Mouse (Mus musculus) forebrain, embryonic 11.5 days (tissue): ENCODE measurements around the gene Dlg5. TPM values are rescaled to one million over a fixed set of nuclear protein-coding genes. Genes with fewer than 3 reads are reported as not detected.

ENCODE experiments used
- ATAC-seq: fragments of 200-750 bp; cut with Nextera tagmentation; replicated peaks from 2 replicates; pipeline ENCODE4 v1.8.0; 2017; ENCODE audit warnings: moderate TSS enrichment; ENCODE audit not compliant: low FRiP score
- DNase-seq: peaks from one replicate; pipeline ENCODE4 v3.0.0-alpha.2; 2017; ENCODE audit warnings: low spot score
- H3K27ac ChIP-seq: fragments of 300-500 bp; sonication (generic); 2 replicates; pipeline ENCODE4 v1.5.1; 2014; ENCODE audit warnings: low read depth, low read length
- H3K27me3 ChIP-seq: fragments of 300-500 bp; sonication (generic); 2 replicates; pipeline ENCODE4 v1.6.1; 2014; ENCODE audit warnings: mild to moderate bottlenecking, low read length, mixed read lengths; ENCODE audit not compliant: control insufficient read depth, insufficient read depth
- H3K36me3 ChIP-seq: fragments of 300-500 bp; sonication (generic); 2 replicates; pipeline ENCODE4 v1.6.1; 2014; ENCODE audit warnings: mild to moderate bottlenecking, low read length, moderate library complexity, mixed read lengths; ENCODE audit not compliant: control insufficient read depth, insufficient read depth
- H3K4me1 ChIP-seq: fragments of 300-500 bp; sonication (generic); replicated peaks from 2 replicates; pipeline ENCODE4 v1.6.1; 2014; ENCODE audit warnings: low read length, mixed read lengths; ENCODE audit not compliant: control insufficient read depth, insufficient read depth
- H3K4me2 ChIP-seq: fragments of 300-500 bp; sonication (generic); 2 replicates; pipeline ENCODE4 v1.6.1; 2014; ENCODE audit warnings: low read depth, mild to moderate bottlenecking, low read length, moderate library complexity, mixed read lengths; ENCODE audit not compliant: severe bottlenecking
- H3K4me3 ChIP-seq: fragments of 300-500 bp; sonication (generic); 2 replicates; pipeline ENCODE4 v1.5.1; 2014; ENCODE audit warnings: low read depth, low read length
- H3K9ac ChIP-seq: fragments of 300-500 bp; sonication (generic); 2 replicates; pipeline ENCODE4 v1.6.1; 2014; ENCODE audit warnings: low read length
- H3K9me3 ChIP-seq: fragments of 300-500 bp; sonication (generic); 2 replicates; pipeline ENCODE4 v1.6.1; 2016; ENCODE audit warnings: low read length, mixed read lengths; ENCODE audit not compliant: control insufficient read depth
- WGBS: fragments of 180-500 bp; shearing (Covaris S2); extraction: QIAGEN DNeasy Blood & Tissue Kit; methylation state at CpG from one replicate; pipeline ENCODE4 v1.1.7; 2014; 5-methylcytosine and 5-hydroxymethylcytosine counted together
- polyA plus RNA-seq: library from polyadenylated mRNA; unstranded; fragments of >200 nt; fragmentation: Nextera tagmentation; extraction: Ambion mirVana; gene quantifications from 2 replicates; pipeline ENCODE4 v1.2.1, GENCODE M21; 2014

The Dlg5 gene
- polyA plus RNA-seq, 1 experiment from 2014 or later = 26.0 TPM

GRCm38 (mm10) chr14:24269571-24269970 is 23.9 kb upstream of the Dlg5 start:
- Histone ChIP-seq H3K9ac (no peak overlapping the region), H3K4me2 (no peak overlapping the region), H3K27ac (no peak overlapping the region), H3K27me3 (no peaks in the 10 kb centered on the region), H3K4me1 (peaks cover 3% of the 10 kb centered on the region; the same call in 1 of the 2 replicates), H3K9me3 (no peaks in the 10 kb centered on the region), H3K4me3 (no peak overlapping the region), H3K36me3 (no peaks in the 10 kb centered on the region)
- no peak for ATAC-seq
- WGBS = 71% methylated on average over 1 of the region's 1 CpGs
- DNase-seq = no peak

- no peak overlapping the region for H3K9ac ChIP-seq
- DNase-seq = peak; percentile 54
- peak; percentile 39; the same call in 1 of the 2 replicates for ATAC-seq
- no peaks in the 10 kb centered on the region for H3K9me3 ChIP-seq
- peak overlapping the region; percentile 53; the same call in 1 of the 2 replicates for H3K27ac ChIP-seq
- no peak overlapping the region for H3K4me3 ChIP-seq
- peaks cover 6% of the 10 kb centered on the region; the same call in 1 of the 2 replicates for H3K4me1 ChIP-seq
- 64% methylated on average over 2 of the region's 2 CpGs for WGBS
- H3K36me3 ChIP-seq = no peaks in the 10 kb centered on the region
- H3K27me3 ChIP-seq = no peaks in the 10 kb centered on the region
- 0 out of 2 replicates have a peak overlapping the region, but pooled peaks have one; percentile 15 for H3K4me2 ChIP-seq
Measured at GRCm38 (mm10) chr14:24262915-24263314, 17.2 kb upstream of the Dlg5 start.

GRCm38 (mm10) chr14:24262382-24262781 is 16.7 kb upstream of the Dlg5 start:
- ATAC-seq = no peak

GRCm38 (mm10) chr14:24260391-24260790 is 14.7 kb upstream of the Dlg5 start:
- Histone ChIP-seq H3K9ac (no peak overlapping the region), H3K27ac (no peak overlapping the region), H3K36me3 (no peaks in the 10 kb centered on the region), H3K4me3 (no peak overlapping the region), H3K4me1 (peaks cover 6% of the 10 kb centered on the region; the same call in 1 of the 2 replicates), H3K27me3 (no peaks in the 10 kb centered on the region), H3K4me2 (no peak overlapping the region), H3K9me3 (no peaks in the 10 kb centered on the region)
- DNase-seq = no peak
- 79% methylated on average over 4 of the region's 4 CpGs for WGBS
- ATAC-seq = no peak

More at GRCm38 (mm10) chr14:24262382-24262781, 16.7 kb upstream of the Dlg5 start:
- no peak overlapping the region for H3K4me2 ChIP-seq
- H3K9me3 ChIP-seq = no peaks in the 10 kb centered on the region
- no peaks in the 10 kb centered on the region for H3K27me3 ChIP-seq
- DNase-seq = no peak
- no peak overlapping the region for H3K4me3 ChIP-seq
- no peak overlapping the region for H3K9ac ChIP-seq
- 87% methylated on average over 6 of the region's 6 CpGs for whole genome bisulfite sequencing
- H3K4me1 ChIP-seq = peaks cover 6% of the 10 kb centered on the region; the same call in 1 of the 2 replicates
- H3K36me3 ChIP-seq = no peaks in the 10 kb centered on the region
- H3K27ac ChIP-seq = no peak overlapping the region

GRCm38 (mm10) chr14:24255956-24256355 is 10.2 kb upstream of the Dlg5 start:
- Histone ChIP-seq H3K4me2 (no peak overlapping the region), H3K4me1 (peaks cover 10% of the 10 kb centered on the region; the same call in 1 of the 2 replicates), H3K9ac (no peak overlapping the region), H3K27ac (no peak overlapping the region), H3K27me3 (no peaks in the 10 kb centered on the region), H3K36me3 (no peaks in the 10 kb centered on the region), H3K4me3 (no peak overlapping the region), H3K9me3 (no peaks in the 10 kb centered on the region)
- no peak for DNase-seq
- WGBS = 69% methylated on average over 2 of the region's 2 CpGs
- ATAC-seq = no peak

GRCm38 (mm10) chr14:24253611-24254202 is 8.0 kb upstream of the Dlg5 start:
- no peaks in the 10 kb centered on the region for H3K27me3 ChIP-seq
- 9% methylated on average over 8 of the region's 8 CpGs for WGBS
- H3K36me3 ChIP-seq = no peaks in the 10 kb centered on the region
- H3K4me2 ChIP-seq = peak overlapping the region; percentile 18; the same call in 1 of the 2 replicates
- DNase-seq (no peak), ATAC-seq (0 out of 2 replicates have a peak, but pooled peaks have one; percentile 55)
- no peaks in the 10 kb centered on the region for H3K9me3 ChIP-seq
- no peak overlapping the region for H3K4me3 ChIP-seq
- H3K4me1 ChIP-seq = peaks cover 10% of the 10 kb centered on the region; the same call in 1 of the 2 replicates
- H3K27ac ChIP-seq = peak overlapping the region; percentile 18; the same call in 1 of the 2 replicates
- H3K9ac ChIP-seq = no peak overlapping the region

GRCm38 (mm10) chr14:24251326-24251725 is 5.6 kb upstream of the Dlg5 start:
- Histone ChIP-seq H3K27ac (no peak overlapping the region), H3K9me3 (no peaks in the 10 kb centered on the region), H3K9ac (no peak overlapping the region), H3K4me2 (no peak overlapping the region), H3K4me1 (peaks cover 10% of the 10 kb centered on the region; the same call in 1 of the 2 replicates), H3K4me3 (no peak overlapping the region), H3K36me3 (no peaks in the 10 kb centered on the region), H3K27me3 (no peaks in the 10 kb centered on the region)
- DNase-seq (no peak), ATAC-seq (no peak)
- 90% methylated on average over 1 of the region's 1 CpGs for WGBS

GRCm38 (mm10) chr14:24249926-24250325 is 4.2 kb upstream of the Dlg5 start:
- no peak for ATAC-seq

More at GRCm38 (mm10) chr14:24249926-24250325, 4.2 kb upstream of the Dlg5 start:
- Histone ChIP-seq H3K36me3 (no peaks in the 10 kb centered on the region), H3K4me2 (no peak overlapping the region), H3K4me3 (no peak overlapping the region), H3K9me3 (no peaks in the 10 kb centered on the region), H3K4me1 (peaks cover 12% of the 10 kb centered on the region; the same call in 1 of the 2 replicates), H3K9ac (no peak overlapping the region), H3K27me3 (no peaks in the 10 kb centered on the region), H3K27ac (no peak overlapping the region)
- WGBS = 77% methylated on average over 2 of the region's 2 CpGs
- no peak for DNase-seq
